Mouse (Mus musculus) MEL (cell line): Measurements from ENCODE around the gene 1110065P20Rik. TPM values are rescaled to one million over a fixed set of nuclear protein-coding genes. Genes with fewer than 3 reads are reported as not detected.

Experiments
- DNase-seq: peaks from one replicate; pipeline ENCODE4 v3.0.0; 2011; ENCODE audit warnings: low read depth, low spot score
- H3K27ac ChIP-seq: 2 replicates; pipeline ENCODE4 v1.5.1; 2012; ENCODE audit warnings: low read depth, mild to moderate bottlenecking, control low read depth, low read length, moderate library complexity; ENCODE audit not compliant: control insufficient read depth
- H3K27me3 ChIP-seq, 2 experiments: fragments of 150-350 bp in 1 of 2; sonication (generic) in 1 of 2; 2 replicates each; pipeline ENCODE4 v1.6.1; 2012; ENCODE audit warnings: low read length in 2 of 2, mild to moderate bottlenecking in 2 of 2, improper control_type of control experiment in 1 of 2, moderate library complexity in 1 of 2; ENCODE audit not compliant: insufficient read depth in 2 of 2, control insufficient read depth in 1 of 2
- H3K36me3 ChIP-seq, 2 experiments: 2 replicates each; pipeline ENCODE4 v1.6.1; 2012 to 2014; ENCODE audit warnings: low read length in 2 of 2, improper control_type of control experiment in 1 of 2, inconsistent platforms in 1 of 2, mild to moderate bottlenecking in 1 of 2; ENCODE audit not compliant: insufficient read depth in 2 of 2, control insufficient read depth in 1 of 2
- H3K4me1 ChIP-seq, 2 experiments: fragments of 150-350 bp in 1 of 2; sonication (generic) in 1 of 2; 2 replicates each; pipeline ENCODE4 v1.6.1; 2012; ENCODE audit warnings: low read length in 2 of 2, improper control_type of control experiment in 1 of 2, mild to moderate bottlenecking in 1 of 2; ENCODE audit not compliant: insufficient read depth in 2 of 2, control insufficient read depth in 1 of 2
- H3K4me3 ChIP-seq, 2 experiments: fragments of 150-350 bp in 1 of 2; sonication (generic) in 1 of 2; 2 replicates each; pipeline ENCODE4 v1.5.1; 2012; ENCODE audit warnings: low read depth in 2 of 2, low read length in 2 of 2, mild to moderate bottlenecking in 2 of 2, moderate library complexity in 2 of 2, control low read depth in 1 of 2, improper control_type of control experiment in 1 of 2; ENCODE audit not compliant: control insufficient read depth in 1 of 2, insufficient read depth in 1 of 2
- H3K79me2 ChIP-seq: 2 replicates; pipeline ENCODE4 v1.6.1; 2012; ENCODE audit warnings: mild to moderate bottlenecking, low read length, moderate library complexity; ENCODE audit not compliant: control insufficient read depth, poor library complexity, insufficient read depth
- H3K9ac ChIP-seq: 2 replicates; pipeline ENCODE4 v1.6.1; 2012; ENCODE audit warnings: low read depth, mild to moderate bottlenecking, control low read depth, low read length, moderate library complexity; ENCODE audit not compliant: control insufficient read depth, poor library complexity, severe bottlenecking
- H3K9me3 ChIP-seq: fragments of 150-350 bp; sonication (generic); replicated peaks from 2 replicates; pipeline ENCODE4 v1.6.1; 2012; ENCODE audit warnings: mild to moderate bottlenecking, low read length, improper control_type of control experiment, moderate library complexity; ENCODE audit not compliant: insufficient read depth
- BHLHE40 ChIP-seq: IDR thresholded peaks from 2 replicates; pipeline ENCODE4 v1.6.1; 2012; ENCODE audit warnings: low read depth, mild to moderate bottlenecking, inconsistent platforms, low read length, improper control_type of control experiment, borderline replicate concordance
- CHD1 ChIP-seq: IDR thresholded peaks from 2 replicates; pipeline ENCODE4 v1.6.1; 2012; ENCODE audit warnings: low read depth, mild to moderate bottlenecking, inconsistent platforms, low read length, improper control_type of control experiment
- CTCF ChIP-seq, 3 experiments: IDR thresholded peaks in 2 of 3; conservative IDR thresholded peaks in 1 of 3; 2 replicates each; pipeline ENCODE4 v1.5.1; 2011 to 2012; ENCODE audit warnings: low read length in 3 of 3, low read depth in 2 of 3, mild to moderate bottlenecking in 2 of 3, improper control_type of control experiment in 1 of 3, inconsistent platforms in 1 of 3, mixed read lengths in 1 of 3, moderate library complexity in 1 of 3; ENCODE audit not compliant: control insufficient read depth in 1 of 3, insufficient read depth in 1 of 3, poor library complexity in 1 of 3, severe bottlenecking in 1 of 3
- ELF1 ChIP-seq: IDR thresholded peaks from 2 replicates; pipeline ENCODE4 v1.6.1; 2014; ENCODE audit warnings: low read depth, mild to moderate bottlenecking, inconsistent platforms, low read length, improper control_type of control experiment, moderate library complexity
- KAT2A ChIP-seq: conservative IDR thresholded peaks from 2 replicates; pipeline ENCODE4 v1.6.1; 2012; ENCODE audit warnings: low read depth, low read length, improper control_type of control experiment, inconsistent platforms
- MXI1 ChIP-seq: IDR thresholded peaks from 2 replicates; pipeline ENCODE4 v1.6.1; 2011; ENCODE audit warnings: mild to moderate bottlenecking, low read depth, low read length, improper control_type of control experiment
- MYB ChIP-seq: IDR thresholded peaks from 2 replicates; pipeline ENCODE4 v1.6.1; 2011; ENCODE audit warnings: mild to moderate bottlenecking, low read depth, low read length, improper control_type of control experiment
- NRF1 ChIP-seq: IDR thresholded peaks from 2 replicates; pipeline ENCODE4 v1.6.1; 2014; ENCODE audit warnings: low read depth, mild to moderate bottlenecking, inconsistent platforms, low read length, improper control_type of control experiment, moderate library complexity; ENCODE audit not compliant: poor library complexity, insufficient read depth, severe bottlenecking
- POLR2A ChIP-seq, 2 experiments: IDR thresholded peaks; 2 replicates each; pipeline ENCODE4 v1.6.1; 2011 to 2012; ENCODE audit warnings: low read length in 2 of 2, mild to moderate bottlenecking in 2 of 2, control low read depth in 1 of 2, improper control_type of control experiment in 1 of 2, low read depth in 1 of 2, moderate library complexity in 1 of 2; ENCODE audit not compliant: control insufficient read depth in 1 of 2, insufficient read depth in 1 of 2, poor library complexity in 1 of 2
- POLR2AphosphoS5 ChIP-seq: IDR thresholded peaks from 2 replicates; pipeline ENCODE4 v1.6.1; 2012; ENCODE audit warnings: low read depth, borderline replicate concordance, mild to moderate bottlenecking, inconsistent platforms, low read length, moderate library complexity, mixed read lengths
- RAD21 ChIP-seq: IDR thresholded peaks from 2 replicates; pipeline ENCODE4 v1.6.1; 2011; ENCODE audit warnings: mild to moderate bottlenecking, low read depth, low read length, improper control_type of control experiment
- SMC3 ChIP-seq: IDR thresholded peaks from 2 replicates; pipeline ENCODE4 v1.6.1; 2011; ENCODE audit warnings: low read depth, low read length, improper control_type of control experiment
- ZC3H11A ChIP-seq: IDR thresholded peaks from 2 replicates; pipeline ENCODE4 v1.6.1; 2012; ENCODE audit warnings: low read depth, mild to moderate bottlenecking, inconsistent platforms, low read length, improper control_type of control experiment
- ZNF384 ChIP-seq: IDR thresholded peaks from 2 replicates; pipeline ENCODE4 v1.6.1; 2012; ENCODE audit warnings: low read depth, mild to moderate bottlenecking, inconsistent platforms, low read length, improper control_type of control experiment
- polyA plus RNA-seq, 2 experiments: library from polyadenylated mRNA; stranded (reverse) in 1 of 2; unstranded in 1 of 2; fragments of >175 nt in 1 of 2; fragments of >200 nt in 1 of 2; gene quantifications; 2 replicates each; pipeline versions ENCODE4 v1.2.1 to v1.2.4; 2012; ENCODE audit warnings: low replicate concordance in 2 of 2, low read depth in 1 of 2; ENCODE audit not compliant: insufficient read length in 2 of 2, insufficient read depth in 1 of 2, missing spikeins in 1 of 2
- total RNA-seq: library from RNA; depleted of rRNA; stranded (reverse); fragments of 300-350 nt; gene quantifications from 2 replicates; pipeline ENCODE4 v1.2.3, GENCODE M21; 2012

The 1110065P20Rik gene
- total and polyA plus RNA-seq, 3 experiments = 43.4 to 50.9 TPM; not detected in 1

GRCm38 (mm10) chr4:124840998-124841397 lies 10.0 kb downstream of the 1110065P20Rik start:
- Histone ChIP-seq H3K27ac (no peak overlapping the region), H3K36me3 (peaks cover 0 to 1% of the 10 kb centered on the region in 2 experiments; a peak in 1 of 4 replicates), H3K79me2 (no peaks in the 10 kb centered on the region), H3K9ac (no peak overlapping the region), H3K4me3 (no peak overlapping the region), H3K27me3 (no peaks in the 10 kb centered on the region), H3K9me3 (no peaks in the 10 kb centered on the region), H3K4me1 (no peaks in the 10 kb centered on the region)
- TF ChIP-seq CHD1 (no peak), MYB (no peak), RAD21 (peak; percentile 20), CTCF (IDR thresholded peaks at IDR 0.05 in 2 of 3, conservative IDR thresholded peaks at IDR 0.05 in 1 of 3; ENCODE audit: control insufficient read depth in 1 of 3, insufficient read depth in 1 of 3, low read depth in 2 of 3, low read length in 3 of 3, poor library complexity in 1 of 3, severe bottlenecking in 1 of 3) (peak; percentile 40 to 58 (median 57)), POLR2A (IDR thresholded peaks at IDR 0.05; ENCODE audit: control insufficient read depth in 1 of 2, insufficient read depth in 1 of 2, low read depth in 1 of 2, low read length in 2 of 2, poor library complexity in 1 of 2) (no peak), KAT2A (no peak), SMC3 (peak; percentile 39), ZNF384 (peak; percentile 31; the same call in 1 of the 2 replicates)
- DNase-seq = peak; percentile 64

GRCm38 (mm10) chr4:124838035-124838700 lies 12.8 kb downstream of the 1110065P20Rik start:
- H3K27ac ChIP-seq = no peak overlapping the region
- no peaks in the 10 kb centered on the region for H3K27me3 ChIP-seq
- no peaks in the 10 kb centered on the region for H3K9me3 ChIP-seq
- DNase-seq = no peak
- H3K79me2 ChIP-seq = no peaks in the 10 kb centered on the region
- TF ChIP-seq MYB (no peak), MXI1 (no peak), NRF1 (no peak), POLR2AphosphoS5 (no peak)
- no peaks in the 10 kb centered on the region for H3K4me1 ChIP-seq
- peaks cover 0 to 3% of the 10 kb centered on the region in 2 experiments; a peak in 1 of 4 replicates for H3K36me3 ChIP-seq
- H3K4me3 ChIP-seq = no peak overlapping the region
- no peak overlapping the region for H3K9ac ChIP-seq

- Histone ChIP-seq H3K79me2 (no peaks in the 10 kb centered on the region), H3K9me3 (no peaks in the 10 kb centered on the region), H3K9ac (no peak overlapping the region), H3K4me3 (no peak overlapping the region), H3K36me3 (peaks cover 0 to 8% of the 10 kb centered on the region in 2 experiments; a peak in 2 of 4 replicates), H3K27ac (no peak overlapping the region), H3K4me1 (no peaks in the 10 kb centered on the region), H3K27me3 (no peaks in the 10 kb centered on the region)
- no peak for DNase-seq
- TF ChIP-seq POLR2AphosphoS5 (no peak), ZC3H11A (no peak), ELF1 (no peak), BHLHE40 (no peak)
These were observed 18.2 kb downstream of the 1110065P20Rik start for GRCm38 (mm10) chr4:124832796-124833195.
